Mouse (Mus musculus) heart, embryonic 16.5 days (tissue): Measurements from ENCODE around the gene Ctsh. TPM values are rescaled to one million over a fixed set of nuclear protein-coding genes. Genes with fewer than 3 reads are reported as not detected.
"Not testable (repeated sequence)": the region's sequence is repeated elsewhere in the genome, so short reads cannot be mapped to it uniquely, and the experiment has no call there.

Source experiments
- ATAC-seq: fragments of 200-750 bp; cut with Nextera tagmentation; replicated peaks from 2 replicates; pipeline ENCODE4 v1.8.0; 2017; ENCODE audit warnings: moderate number of reproducible peaks; ENCODE audit not compliant: insufficient read depth, low FRiP score; ENCODE audit errors: extremely low read depth
- H3K27ac ChIP-seq: fragments of 300-500 bp; sonication (generic); 2 replicates; pipeline ENCODE4 v1.5.1; 2014; ENCODE audit warnings: mild to moderate bottlenecking, low read length, control low read depth, moderate library complexity
- H3K27me3 ChIP-seq: fragments of 300-500 bp; sonication (generic); 2 replicates; pipeline ENCODE4 v1.6.1; 2014; ENCODE audit warnings: low read length, mixed read lengths; ENCODE audit not compliant: control insufficient read depth, insufficient read depth
- H3K36me3 ChIP-seq: fragments of 300-500 bp; sonication (generic); 2 replicates; pipeline ENCODE4 v1.6.1; 2014; ENCODE audit not compliant: control insufficient read depth, insufficient read depth
- H3K4me1 ChIP-seq: fragments of 300-500 bp; sonication (generic); 2 replicates; pipeline ENCODE4 v1.6.1; 2014; ENCODE audit warnings: low read length, mixed read lengths; ENCODE audit not compliant: control insufficient read depth, insufficient read depth
- H3K4me2 ChIP-seq: fragments of 300-500 bp; sonication (generic); 2 replicates; pipeline ENCODE4 v1.6.1; 2014; ENCODE audit warnings: low read depth, mild to moderate bottlenecking, control low read depth, low read length
- H3K4me3 ChIP-seq: fragments of 300-500 bp; sonication (generic); 2 replicates; pipeline ENCODE4 v1.5.1; 2014; ENCODE audit warnings: mild to moderate bottlenecking, control low read depth, low read length
- H3K9ac ChIP-seq: fragments of 300-500 bp; sonication (generic); 2 replicates; pipeline ENCODE4 v1.6.1; 2014; ENCODE audit warnings: low read length, control low read depth
- H3K9me3 ChIP-seq: fragments of 300-500 bp; sonication (generic); replicated peaks from 2 replicates; pipeline ENCODE4 v1.6.1; 2016; ENCODE audit warnings: low read length; ENCODE audit not compliant: control insufficient read depth
- WGBS: fragments of 180-500 bp; shearing (Covaris S2); extraction: QIAGEN DNeasy Blood & Tissue Kit; methylation state at CpG from one replicate; pipeline ENCODE4 v1.1.7; 2014; 5-methylcytosine and 5-hydroxymethylcytosine counted together
- polyA plus RNA-seq: library from polyadenylated mRNA; unstranded; fragments of >200 nt; fragmentation: Nextera tagmentation; extraction: Ambion mirVana; gene quantifications from 2 replicates; pipeline ENCODE4 v1.2.1, GENCODE M21; 2015

Gene Ctsh
- polyA plus RNA-seq, 1 experiment from 2014 or later, result 60.9 TPM

DNA sequence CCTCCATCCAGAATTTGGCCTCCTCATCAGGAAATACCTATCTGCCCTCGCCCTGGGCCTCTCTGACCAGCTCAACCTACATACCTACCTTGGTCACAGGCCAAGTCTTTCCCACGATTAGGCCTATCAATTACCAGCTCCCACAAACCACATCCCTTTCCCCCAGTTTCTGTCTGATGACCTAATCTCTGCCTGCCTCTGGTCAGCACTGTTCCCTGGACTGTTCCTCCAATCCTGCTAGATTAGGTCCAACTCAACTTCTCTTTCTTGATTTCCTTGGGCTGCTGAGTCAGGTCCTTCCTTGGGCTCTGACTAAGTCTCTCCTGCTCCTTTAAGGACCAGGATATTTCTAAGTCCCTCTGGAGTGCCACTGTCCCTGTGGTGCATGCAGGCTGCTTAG, 13.4 kb downstream of the Ctsh start:
- H3K27me3 ChIP-seq, result no peaks in the 10 kb centered on the region
- no peaks in the 10 kb centered on the region for H3K9me3 ChIP-seq
- no peak overlapping the region for H3K9ac ChIP-seq
- 56% methylated on average over 2 of the region's 2 CpGs for WGBS
- no peak overlapping the region for H3K27ac ChIP-seq
- no peak for ATAC-seq
- H3K4me3 ChIP-seq, result no peak overlapping the region
- H3K4me2 ChIP-seq, result no peak overlapping the region
- H3K4me1 ChIP-seq, result no peaks in the 10 kb centered on the region
- no peaks in the 10 kb centered on the region for H3K36me3 ChIP-seq

GRCm38 (mm10) chr9:90068786-90069185, 14.8 kb downstream of the Ctsh start:
- H3K4me1 ChIP-seq, result no peaks in the 10 kb centered on the region
- H3K4me2 ChIP-seq, result no peak overlapping the region
- WGBS, result 81% methylated on average over 6 of the region's 6 CpGs
- no peaks in the 10 kb centered on the region for H3K9me3 ChIP-seq
- H3K9ac ChIP-seq, result no peak overlapping the region
- no peak overlapping the region for H3K4me3 ChIP-seq
- no peak for ATAC-seq
- no peaks in the 10 kb centered on the region for H3K27me3 ChIP-seq
- H3K27ac ChIP-seq, result no peak overlapping the region
- no peaks in the 10 kb centered on the region for H3K36me3 ChIP-seq

- no peaks in the 10 kb centered on the region for H3K9me3 ChIP-seq
- H3K36me3 ChIP-seq, result no peaks in the 10 kb centered on the region
- 58% methylated on average over 7 of the region's 7 CpGs for WGBS
- no peak overlapping the region for H3K4me2 ChIP-seq
- no peaks in the 10 kb centered on the region for H3K27me3 ChIP-seq
- ATAC-seq, result no peak
- H3K9ac ChIP-seq, result no peak overlapping the region
- H3K4me3 ChIP-seq, result no peak overlapping the region
- no peaks in the 10 kb centered on the region for H3K4me1 ChIP-seq
- no peak overlapping the region for H3K27ac ChIP-seq
These were observed 15.5 kb downstream of the Ctsh start for GRCm38 (mm10) chr9:90069485-90069884.

- ATAC-seq, result no peak
- Histone ChIP-seq H3K4me3 (no peak overlapping the region), H3K9ac (no peak overlapping the region), H3K27ac (no peak overlapping the region), H3K9me3 (no peaks in the 10 kb centered on the region), H3K4me1 (no peaks in the 10 kb centered on the region), H3K4me2 (no peak overlapping the region), H3K27me3 (no peaks in the 10 kb centered on the region), H3K36me3 (no peaks in the 10 kb centered on the region)
- 75% methylated on average over 7 of the region's 7 CpGs for WGBS
These were observed 16.2 kb downstream of the Ctsh start for GRCm38 (mm10) chr9:90070174-90070573.

DNA sequence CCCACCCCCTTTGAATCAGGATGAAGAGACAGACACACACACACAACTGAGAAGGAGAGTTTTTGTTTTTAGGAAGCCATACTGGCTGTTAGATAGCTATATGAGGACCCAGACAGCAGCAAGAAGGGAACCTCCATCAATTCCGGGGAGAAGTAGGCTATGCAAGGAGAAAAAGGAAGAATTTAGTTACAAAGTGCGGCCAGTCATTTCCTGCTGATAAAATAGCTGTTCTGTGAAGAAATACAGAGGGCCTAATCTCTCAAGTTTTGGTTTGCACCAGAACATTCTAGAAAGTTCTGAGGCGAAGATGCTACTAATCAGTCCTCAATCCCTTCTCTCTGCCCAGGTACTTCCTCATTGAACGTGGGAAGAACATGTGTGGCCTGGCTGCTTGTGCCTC, 21.4 kb downstream of the Ctsh start:
- no peak overlapping the region for H3K27ac ChIP-seq
- no peak for ATAC-seq
- no peaks in the 10 kb centered on the region for H3K36me3 ChIP-seq
- H3K4me1 ChIP-seq, result no peaks in the 10 kb centered on the region
- no peak overlapping the region for H3K4me2 ChIP-seq
- H3K27me3 ChIP-seq, result no peaks in the 10 kb centered on the region
- WGBS, result 62% methylated on average over 4 of the region's 4 CpGs
- no peak overlapping the region for H3K4me3 ChIP-seq
- no peaks in the 10 kb centered on the region for H3K9me3 ChIP-seq
- no peak overlapping the region for H3K9ac ChIP-seq

DNA sequence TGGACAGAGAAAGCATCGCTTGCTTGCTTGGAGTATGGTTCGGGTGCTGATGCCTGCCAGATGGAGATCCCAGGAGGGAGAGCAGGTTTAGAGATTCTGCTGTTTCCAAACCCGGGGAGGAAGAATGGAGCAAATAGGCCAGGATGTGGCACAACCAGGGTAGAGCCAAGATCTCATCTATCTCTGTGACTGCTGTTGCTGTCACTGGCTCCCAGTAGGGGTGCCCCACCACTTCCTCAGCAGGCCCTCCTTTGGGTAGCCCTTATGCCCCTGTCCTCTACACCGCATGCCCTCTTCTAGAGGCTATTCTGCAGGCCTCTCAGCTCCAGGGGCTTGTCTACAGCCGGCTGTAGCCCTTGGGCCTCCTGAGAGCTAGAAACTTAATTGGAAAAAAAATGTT, 22.2 kb downstream of the Ctsh start:
- no peak for ATAC-seq
- Histone ChIP-seq H3K4me2 (no peak overlapping the region), H3K27me3 (no peaks in the 10 kb centered on the region), H3K9ac (no peak overlapping the region), H3K4me1 (no peaks in the 10 kb centered on the region), H3K9me3 (no peaks in the 10 kb centered on the region), H3K27ac (no peak overlapping the region), H3K4me3 (no peak overlapping the region), H3K36me3 (no peaks in the 10 kb centered on the region)
- WGBS, result 79% methylated on average over 5 of the region's 5 CpGs

- no peak overlapping the region for H3K27ac ChIP-seq
- no peak overlapping the region for H3K4me2 ChIP-seq
- ATAC-seq, result no peak
- H3K9ac ChIP-seq, result no peak overlapping the region
- no peak overlapping the region for H3K4me3 ChIP-seq
- H3K27me3 ChIP-seq, result no peaks in the 10 kb centered on the region
- no peaks in the 10 kb centered on the region for H3K9me3 ChIP-seq
- H3K4me1 ChIP-seq, result no peaks in the 10 kb centered on the region
- no peaks in the 10 kb centered on the region for H3K36me3 ChIP-seq
- 51% methylated on average over 8 of the region's 8 CpGs for WGBS
These were observed 23.0 kb downstream of the Ctsh start for GRCm38 (mm10) chr9:90076849-90077461.

DNA sequence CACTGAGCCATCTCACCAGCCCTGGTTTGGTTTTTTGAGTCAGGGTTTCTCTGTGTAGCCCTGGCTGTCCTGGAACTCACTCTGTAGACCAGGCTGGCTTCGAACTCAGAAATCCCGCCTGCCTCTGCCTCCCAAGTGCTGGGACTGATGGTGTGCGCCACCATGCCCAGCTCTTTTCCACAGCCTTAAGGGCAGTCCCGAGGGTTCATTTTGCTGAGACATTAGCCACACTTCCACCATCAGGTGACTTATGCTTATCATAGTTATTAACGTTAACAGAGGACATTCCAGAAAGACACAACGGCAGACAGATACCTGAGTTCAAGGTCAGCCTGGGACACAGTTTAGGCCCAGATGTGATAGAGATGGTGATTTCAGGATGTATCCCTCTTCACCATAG, 28.0 kb downstream of the Ctsh start:
- 70% methylated on average over 6 of the region's 6 CpGs for WGBS
- not testable (repeated sequence) for H3K36me3 ChIP-seq, H3K9me3 ChIP-seq, H3K27ac ChIP-seq, ATAC-seq, H3K4me1 ChIP-seq, H3K27me3 ChIP-seq, H3K9ac ChIP-seq, H3K4me2 ChIP-seq, H3K4me3 ChIP-seq

GRCm38 (mm10) chr9:90082992-90083391, 29.0 kb downstream of the Ctsh start:
- Histone ChIP-seq H3K4me1 (no peaks in the 10 kb centered on the region), H3K9me3 (no peaks in the 10 kb centered on the region; the same call in 1 of the 2 replicates), H3K9ac (no peak overlapping the region), H3K4me3 (no peak overlapping the region), H3K27me3 (no peaks in the 10 kb centered on the region), H3K4me2 (no peak overlapping the region), H3K36me3 (peaks cover 9% of the 10 kb centered on the region), H3K27ac (no peak overlapping the region)
- ATAC-seq, result no peak
- WGBS, result 90% methylated on average over 1 of the region's 1 CpGs
